Mouse (Mus musculus) liver, embryonic 15.5 days (tissue): ENCODE measurements around the gene Tpsab1. TPM values are rescaled to one million over a fixed set of nuclear protein-coding genes. Genes with fewer than 3 reads are reported as not detected.
A peak's percentile ranks its signal among the peaks of the same experiment; 100 is the strongest.

Experiments used
- ATAC-seq: fragments of 200-750 bp; cut with Nextera tagmentation; 2 replicates; pipeline ENCODE4 v1.8.0; 2017; ENCODE audit warnings: moderate number of reproducible peaks, mild to moderate bottlenecking, moderate library complexity; ENCODE audit not compliant: insufficient read depth
- H3K27ac ChIP-seq: fragments of 300-500 bp; sonication (generic); replicated peaks from 2 replicates; pipeline ENCODE4 v1.5.1; 2015; ENCODE audit warnings: mild to moderate bottlenecking, inconsistent platforms
- H3K27me3 ChIP-seq: fragments of 300-500 bp; sonication (generic); 2 replicates; pipeline ENCODE4 v1.6.1; 2015; ENCODE audit warnings: mild to moderate bottlenecking, inconsistent platforms
- H3K36me3 ChIP-seq: fragments of 300-500 bp; sonication (generic); replicated peaks from 2 replicates; pipeline ENCODE4 v1.6.1; 2015; ENCODE audit warnings: moderate library complexity, mild to moderate bottlenecking, inconsistent platforms
- H3K4me1 ChIP-seq: fragments of 300-500 bp; sonication (generic); replicated peaks from 2 replicates; pipeline ENCODE4 v1.6.1; 2015; ENCODE audit warnings: inconsistent platforms
- H3K4me2 ChIP-seq: fragments of 300-500 bp; sonication (generic); 2 replicates; pipeline ENCODE4 v1.6.1; 2015; ENCODE audit warnings: moderate library complexity, mild to moderate bottlenecking, inconsistent platforms
- H3K4me3 ChIP-seq: fragments of 300-500 bp; sonication (generic); replicated peaks from 2 replicates; pipeline ENCODE4 v1.5.1; 2015; ENCODE audit warnings: mild to moderate bottlenecking, inconsistent platforms
- H3K9ac ChIP-seq: fragments of 300-500 bp; sonication (generic); 2 replicates; pipeline ENCODE4 v1.6.1; 2015; ENCODE audit warnings: moderate library complexity, mild to moderate bottlenecking, inconsistent platforms
- H3K9me3 ChIP-seq: fragments of 300-500 bp; sonication (generic); replicated peaks from 2 replicates; pipeline ENCODE4 v1.6.1; 2016; ENCODE audit warnings: inconsistent platforms
- WGBS: fragments of 180-500 bp; shearing (Covaris S2); methylation state at CpG from one replicate; pipeline ENCODE4 v1.1.7; 2015; ENCODE audit warnings: mixed read lengths; ENCODE audit not compliant: insufficient replicate concordance; 5-methylcytosine and 5-hydroxymethylcytosine counted together
- polyA plus RNA-seq: library from polyadenylated mRNA; unstranded; fragments of >200 nt; fragmentation: Nextera tagmentation; extraction: Ambion mirVana; gene quantifications from 2 replicates; pipeline ENCODE4 v1.2.1, GENCODE M21; 2015

The Tpsab1 gene
- not detected in 2 replicates for polyA plus RNA-seq

DNA sequence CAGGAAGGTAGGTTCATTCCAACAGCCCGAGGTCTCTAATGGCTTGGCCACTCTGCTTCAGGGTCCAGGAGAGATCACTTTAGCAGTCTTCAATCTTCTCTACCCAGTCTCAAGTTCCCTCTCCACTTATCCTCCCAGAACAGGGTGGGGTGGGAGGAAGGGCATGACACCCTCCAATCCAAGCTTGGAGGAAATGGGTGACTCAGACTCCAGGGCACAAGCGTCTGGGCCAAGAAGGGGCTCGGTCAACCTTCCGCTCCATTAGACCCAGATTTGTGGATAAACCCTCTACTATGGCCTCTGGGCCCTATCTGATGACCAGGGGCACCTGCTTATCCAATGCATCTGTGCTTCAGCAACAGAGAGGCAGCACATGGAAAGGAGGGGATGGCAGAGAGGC lies at the start of gene Tpsab1:
Gene Tpsab1 (minus strand): TSS at position 101 of the 400 bp plus-strand sequence.
- WGBS: 75% methylated on average over 4 of the region's 4 CpGs
- no peak for ATAC-seq

DNA sequence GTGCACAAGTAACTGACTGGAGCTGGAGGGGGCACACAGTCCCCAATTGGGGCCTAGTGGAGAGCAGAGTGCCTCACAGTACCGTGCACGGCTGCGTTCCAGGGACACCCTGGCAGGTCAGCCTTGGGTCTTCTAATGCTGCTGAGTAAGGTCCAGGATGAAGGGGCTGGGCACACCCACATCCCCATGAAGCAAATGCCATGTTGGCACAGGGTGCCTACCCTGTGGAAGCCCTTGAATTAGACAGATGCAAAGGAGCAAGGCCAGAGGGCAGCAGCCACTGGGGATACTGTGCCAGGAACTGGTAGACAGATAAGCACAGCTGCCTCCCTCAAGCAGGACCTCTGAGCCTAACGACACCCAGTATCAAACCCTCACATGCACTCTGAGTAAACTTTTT lies 49.2 kb upstream of the Tpsab1 start:
- no peak overlapping the region for H3K4me2 ChIP-seq
- ATAC-seq: no peak
- WGBS: 56% methylated on average over 4 of the region's 4 CpGs
- H3K27ac ChIP-seq: no peak overlapping the region
- no peak overlapping the region for H3K4me3 ChIP-seq
- H3K4me1 ChIP-seq: no peaks in the 10 kb centered on the region
- no peak overlapping the region for H3K9ac ChIP-seq
- no peaks in the 10 kb centered on the region for H3K36me3 ChIP-seq
- no peaks in the 10 kb centered on the region for H3K9me3 ChIP-seq
- H3K27me3 ChIP-seq: no peaks in the 10 kb centered on the region

More for the DNA sequence above, at the start of gene Tpsab1:
- Histone ChIP-seq H3K9ac (no peak within 1 kb of the TSS), H3K27ac (no peak within 1 kb of the TSS), H3K27me3 (no peaks in the 10 kb centered on the region), H3K4me1 (0 out of 2 replicates have a peak, but pooled peaks cover 4% of the 10 kb centered on the region), H3K4me3 (no peak within 1 kb of the TSS), H3K36me3 (no peaks in the 10 kb centered on the region), H3K4me2 (no peak within 1 kb of the TSS), H3K9me3 (no peaks in the 10 kb centered on the region)

DNA sequence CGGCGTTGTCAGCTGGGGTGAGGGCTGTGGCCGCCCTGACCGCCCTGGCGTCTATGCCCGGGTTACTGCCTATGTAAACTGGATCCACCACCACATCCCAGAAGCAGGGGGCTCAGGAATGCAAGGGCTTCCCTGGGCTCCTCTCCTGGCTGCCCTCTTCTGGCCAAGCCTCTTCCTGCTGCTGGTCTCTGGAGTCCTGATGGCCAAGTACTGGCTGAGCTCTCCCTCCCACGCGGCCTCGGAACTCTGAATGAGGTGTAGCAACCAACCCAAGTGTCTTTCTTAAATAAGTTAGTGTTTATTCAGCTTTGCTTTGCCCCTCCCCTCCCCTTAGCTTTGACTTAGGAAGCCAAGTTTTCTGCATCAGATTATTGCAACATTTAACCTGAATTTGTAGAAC lies 28.6 kb upstream of the Tpsab1 start:
- Histone ChIP-seq H3K36me3 (no peaks in the 10 kb centered on the region), H3K4me1 (peaks cover 17% of the 10 kb centered on the region; the same call in 1 of the 2 replicates), H3K27ac (no peak overlapping the region), H3K9me3 (no peaks in the 10 kb centered on the region; the same call in 1 of the 2 replicates), H3K4me2 (no peak overlapping the region), H3K27me3 (no peaks in the 10 kb centered on the region), H3K9ac (no peak overlapping the region), H3K4me3 (no peak overlapping the region)
- ATAC-seq: no peak
- WGBS: 42% methylated on average over 9 of the region's 9 CpGs

DNA sequence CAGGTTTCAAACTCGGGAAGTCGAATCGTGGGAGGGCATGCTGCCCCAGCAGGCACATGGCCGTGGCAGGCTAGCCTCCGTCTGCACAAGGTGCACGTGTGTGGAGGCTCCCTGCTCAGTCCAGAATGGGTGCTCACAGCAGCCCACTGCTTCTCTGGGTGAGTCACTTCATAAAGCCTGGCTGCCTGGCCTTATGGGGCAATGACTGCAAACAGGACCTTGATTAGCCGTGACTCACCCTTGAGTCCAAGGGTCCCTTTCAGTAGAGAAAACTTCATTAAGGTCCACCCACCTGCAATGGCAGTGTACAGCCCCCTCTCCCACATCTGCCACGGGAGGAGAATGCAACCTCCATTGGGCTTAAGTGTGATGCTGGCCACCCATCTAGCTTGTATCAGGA lies 27.1 kb upstream of the Tpsab1 start:
- Histone ChIP-seq H3K9me3 (no peaks in the 10 kb centered on the region; the same call in 1 of the 2 replicates), H3K36me3 (no peaks in the 10 kb centered on the region), H3K4me3 (no peak overlapping the region), H3K9ac (no peak overlapping the region), H3K4me2 (no peak overlapping the region), H3K4me1 (peaks cover 17% of the 10 kb centered on the region; the same call in 1 of the 2 replicates), H3K27me3 (no peaks in the 10 kb centered on the region), H3K27ac (no peak overlapping the region)
- peak; percentile 40; the same call in 1 of the 2 replicates for ATAC-seq
- 49% methylated on average over 8 of the region's 8 CpGs for WGBS

DNA sequence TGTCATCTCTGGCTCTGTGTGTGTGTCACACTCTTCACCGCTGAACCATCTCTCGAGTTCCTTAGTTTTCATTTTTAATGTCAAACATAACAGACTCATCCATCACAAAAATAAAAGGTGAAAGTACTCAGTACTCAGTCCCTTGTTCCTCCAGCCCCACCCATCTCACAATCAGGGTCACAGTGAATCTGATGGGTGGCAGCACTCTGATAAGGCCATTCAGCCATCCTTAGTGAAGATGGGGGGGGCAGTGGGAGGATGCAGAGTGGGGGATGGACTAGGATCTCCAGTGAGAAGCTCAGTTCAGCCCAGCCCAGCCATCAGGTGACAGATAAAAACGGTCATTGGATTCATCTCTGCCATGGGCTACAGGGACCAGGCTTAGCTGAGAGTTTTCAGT lies 23.6 kb upstream of the Tpsab1 start, which contains the start of gene Tpsg1:
Gene Tpsg1 (plus strand): TSS at position 301 of the 400 bp plus-strand sequence.
- Histone ChIP-seq H3K27ac (no peak within 1 kb of the TSS), H3K4me2 (no peak within 1 kb of the TSS), H3K4me3 (no peak within 1 kb of the TSS), H3K9ac (no peak within 1 kb of the TSS), H3K36me3 (no peaks in the 10 kb centered on the region), H3K27me3 (no peaks in the 10 kb centered on the region), H3K9me3 (no peaks in the 10 kb centered on the region), H3K4me1 (peaks cover 17% of the 10 kb centered on the region; the same call in 1 of the 2 replicates)
- 69% methylated on average over 3 of the region's 3 CpGs for WGBS
- no peak for ATAC-seq

DNA sequence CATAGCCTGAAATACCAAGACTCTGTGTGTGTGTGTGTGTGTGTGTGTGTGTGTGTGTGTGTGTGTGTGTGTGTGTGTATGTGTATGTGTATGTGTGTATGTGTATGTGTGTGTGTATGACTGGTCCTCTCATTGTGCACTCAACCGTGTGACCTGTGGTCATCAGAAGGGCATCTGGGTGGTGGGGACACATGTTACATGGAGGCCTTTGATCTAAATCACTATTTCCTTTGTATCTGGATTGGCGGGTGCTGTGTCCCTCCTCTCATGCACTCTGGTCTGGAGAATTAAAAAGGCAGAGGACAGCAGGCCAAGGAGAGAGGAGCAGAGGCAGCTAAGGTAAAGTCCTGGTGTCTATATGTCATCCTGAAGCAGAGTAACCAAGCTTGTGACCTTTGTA lies 20.6 kb upstream of the Tpsab1 start, which contains the start of gene Tpsb2:
Gene Tpsb2 (plus strand): TSS at position 301 of the 400 bp plus-strand sequence.
- WGBS: 39% methylated on average over 2 of the region's 2 CpGs
- H3K27me3 ChIP-seq: no peaks in the 10 kb centered on the region
- no peak within 1 kb of the TSS for H3K27ac ChIP-seq
- no peak within 1 kb of the TSS for H3K9ac ChIP-seq
- peaks cover 11% of the 10 kb centered on the region; the same call in 1 of the 2 replicates for H3K4me1 ChIP-seq
- H3K36me3 ChIP-seq: no peaks in the 10 kb centered on the region
- no peak for ATAC-seq
- H3K4me3 ChIP-seq: no peak within 1 kb of the TSS
- no peak within 1 kb of the TSS for H3K4me2 ChIP-seq
- H3K9me3 ChIP-seq: no peaks in the 10 kb centered on the region

DNA sequence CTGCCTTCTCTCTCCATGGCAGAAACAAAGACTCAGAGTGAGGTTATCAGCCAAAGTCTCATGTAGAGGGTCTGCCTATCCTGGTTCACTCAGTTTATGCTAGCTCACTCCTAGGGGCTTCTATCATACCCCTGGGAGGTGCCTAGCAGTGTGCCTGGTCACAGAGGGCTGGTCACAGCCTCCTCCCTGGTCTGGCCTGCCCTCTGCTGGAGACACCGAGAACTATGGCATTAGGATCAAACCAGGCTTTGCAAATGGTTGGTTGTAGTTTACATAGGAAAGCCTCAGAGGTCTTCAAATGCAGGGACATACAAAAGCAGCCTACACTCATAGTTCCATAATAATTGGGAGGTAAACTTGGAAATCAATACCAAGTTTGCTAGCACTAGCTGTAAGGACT lies 18.4 kb upstream of the Tpsab1 start:
- WGBS: 2% methylated on average over 1 of the region's 1 CpGs
- ATAC-seq: no peak
- Histone ChIP-seq H3K9ac (no peak overlapping the region), H3K4me1 (no peaks in the 10 kb centered on the region), H3K27me3 (no peaks in the 10 kb centered on the region), H3K9me3 (no peaks in the 10 kb centered on the region), H3K27ac (no peak overlapping the region), H3K4me3 (no peak overlapping the region), H3K4me2 (no peak overlapping the region), H3K36me3 (no peaks in the 10 kb centered on the region)

DNA sequence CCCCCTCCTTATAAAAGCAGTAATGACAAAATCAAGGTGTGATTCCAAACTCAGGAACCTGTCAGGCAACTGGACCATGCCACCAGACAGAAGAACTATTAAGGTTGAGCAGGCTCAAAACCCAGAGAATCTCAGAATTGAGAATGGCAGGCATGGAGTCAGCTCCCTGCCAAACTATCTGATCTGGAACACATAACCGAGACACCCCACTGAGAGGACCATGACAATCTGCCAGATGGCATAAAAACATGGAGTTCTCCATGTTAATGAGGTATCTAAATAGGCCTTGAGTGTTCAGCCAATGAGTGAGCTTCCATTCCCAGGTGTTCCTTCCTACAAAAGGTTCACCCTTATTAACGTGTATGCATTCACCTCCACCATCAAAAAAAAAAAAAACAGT lies 15.9 kb upstream of the Tpsab1 start:
- no peak overlapping the region for H3K4me3 ChIP-seq
- no peaks in the 10 kb centered on the region for H3K36me3 ChIP-seq
- H3K9ac ChIP-seq: no peak overlapping the region
- no peaks in the 10 kb centered on the region for H3K4me1 ChIP-seq
- 44% methylated on average over 2 of the region's 2 CpGs for WGBS
- no peak overlapping the region for H3K4me2 ChIP-seq
- no peak overlapping the region for H3K27ac ChIP-seq
- no peak for ATAC-seq
- no peaks in the 10 kb centered on the region for H3K9me3 ChIP-seq
- H3K27me3 ChIP-seq: no peaks in the 10 kb centered on the region

DNA sequence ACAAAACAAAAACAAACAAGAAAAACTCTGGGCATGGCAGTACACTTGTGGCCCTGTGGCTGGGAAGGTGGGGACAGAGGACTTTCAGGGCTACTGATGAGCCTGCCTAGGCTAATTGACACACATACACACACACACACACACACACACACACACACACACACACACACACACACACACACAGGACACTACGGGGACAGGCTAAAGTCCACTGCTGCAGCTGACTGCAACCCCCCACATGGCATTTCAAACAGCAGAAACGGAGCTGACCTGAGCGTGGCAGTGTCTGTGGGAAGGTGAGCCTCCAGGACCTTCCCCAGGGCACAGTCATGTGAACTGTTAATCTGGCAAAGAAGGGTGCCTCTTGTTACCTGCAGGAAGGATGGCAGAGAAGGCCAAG lies 3.9 kb downstream of the Tpsab1 start:
- Histone ChIP-seq H3K9me3 (no peaks in the 10 kb centered on the region), H3K4me3 (no peak overlapping the region), H3K9ac (no peak overlapping the region), H3K27ac (peak overlapping the region; percentile 76), H3K27me3 (no peaks in the 10 kb centered on the region), H3K4me1 (peaks cover 9% of the 10 kb centered on the region; the same call in 1 of the 2 replicates), H3K4me2 (no peak overlapping the region; the same call in 1 of the 2 replicates), H3K36me3 (no peaks in the 10 kb centered on the region)
- ATAC-seq: peak; percentile 65
- 42% methylated on average over 3 of the region's 3 CpGs for WGBS

DNA sequence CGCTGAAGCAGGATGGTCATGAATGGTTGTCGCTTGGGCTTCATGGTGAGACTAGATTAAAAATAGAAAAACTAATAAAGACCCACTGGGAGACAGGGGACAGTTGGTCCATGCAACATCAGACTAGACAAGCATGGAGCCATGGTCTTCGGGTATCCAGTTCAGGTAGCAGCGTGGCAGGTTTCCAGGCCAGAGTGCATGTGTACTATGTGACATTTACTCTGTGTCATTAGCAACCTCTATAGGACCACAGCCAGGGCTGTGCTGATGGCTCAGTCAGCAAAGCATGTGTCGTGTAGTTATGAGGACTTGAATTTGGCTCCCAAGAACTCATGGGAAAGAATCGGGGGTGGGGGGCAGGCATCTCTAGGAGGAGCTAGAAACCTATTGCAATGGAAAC lies 5.4 kb downstream of the Tpsab1 start:
- Histone ChIP-seq H3K27me3 (0 out of 2 replicates have a peak, but pooled peaks cover under 1% of the 10 kb centered on the region), H3K27ac (peak overlapping the region; percentile 24; the same call in 1 of the 2 replicates), H3K36me3 (no peaks in the 10 kb centered on the region), H3K4me3 (no peak overlapping the region), H3K4me2 (no peak overlapping the region), H3K9me3 (no peaks in the 10 kb centered on the region), H3K9ac (no peak overlapping the region), H3K4me1 (peaks cover 9% of the 10 kb centered on the region; the same call in 1 of the 2 replicates)
- 70% methylated on average over 6 of the region's 6 CpGs for WGBS
- no peak for ATAC-seq

DNA sequence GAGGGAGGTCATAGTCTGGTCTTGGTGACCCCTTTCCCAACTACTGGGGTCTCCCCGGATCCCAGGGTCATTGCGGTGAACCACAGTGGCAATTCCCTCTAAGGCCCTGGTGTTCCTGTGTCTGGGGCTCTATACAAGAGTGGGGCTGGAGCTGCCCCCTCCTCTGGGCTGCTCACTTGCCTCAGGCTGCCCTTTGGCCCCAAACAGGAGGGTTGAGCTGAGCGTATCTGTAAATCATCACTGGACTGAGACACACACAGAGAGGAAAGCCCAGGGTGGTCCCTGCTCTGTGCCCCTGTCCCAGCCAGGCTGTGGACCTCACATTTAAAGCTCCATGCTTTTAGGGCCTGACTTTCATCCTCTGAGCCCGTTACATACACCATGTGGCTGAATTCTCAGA lies 7.1 kb downstream of the Tpsab1 start:
- Histone ChIP-seq H3K9me3 (no peaks in the 10 kb centered on the region), H3K27me3 (peaks cover 14% of the 10 kb centered on the region; the same call in 1 of the 2 replicates), H3K4me2 (no peak overlapping the region), H3K27ac (peak overlapping the region; percentile 65), H3K4me1 (peaks cover 9% of the 10 kb centered on the region; the same call in 1 of the 2 replicates), H3K4me3 (no peak overlapping the region), H3K36me3 (no peaks in the 10 kb centered on the region), H3K9ac (no peak overlapping the region)
- ATAC-seq: peak; percentile 46
- 64% methylated on average over 4 of the region's 4 CpGs for WGBS

DNA sequence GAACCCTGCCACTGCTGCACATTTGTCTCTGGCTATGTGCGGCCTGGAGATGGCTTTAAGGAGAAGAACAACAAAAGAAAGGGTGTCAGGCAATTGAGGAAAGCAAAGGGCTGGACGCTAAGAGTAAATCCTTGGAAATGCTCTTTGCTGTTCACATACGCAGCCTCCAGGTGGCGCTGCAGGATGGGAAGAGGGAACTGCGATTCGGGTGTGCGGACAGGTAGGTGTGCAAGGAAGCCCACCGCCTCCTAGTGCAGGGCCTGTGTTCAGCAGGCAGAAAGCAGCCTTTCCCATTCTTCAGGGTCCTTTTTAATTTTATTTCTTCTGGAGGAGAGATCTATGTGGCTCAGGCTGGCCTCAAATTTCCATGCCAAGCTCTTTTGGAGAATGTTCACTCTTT lies 11.4 kb downstream of the Tpsab1 start:
- Histone ChIP-seq H3K9ac (no peak overlapping the region), H3K27me3 (peaks cover 26% of the 10 kb centered on the region), H3K27ac (no peak overlapping the region), H3K4me1 (no peaks in the 10 kb centered on the region), H3K9me3 (no peaks in the 10 kb centered on the region), H3K4me3 (no peak overlapping the region), H3K4me2 (no peak overlapping the region), H3K36me3 (no peaks in the 10 kb centered on the region)
- ATAC-seq: no peak
- WGBS: 3% methylated on average over 8 of the region's 8 CpGs
